Mouse (Mus musculus) thymus, postnatal 10 days (tissue): ENCODE measurements around the gene Zcchc13.
"Not testable (repeated sequence)": the region's sequence is repeated elsewhere in the genome, so short reads cannot be mapped to it uniquely, and the experiment has no call there.

Experiments
- DNase-seq, 2 experiments: peaks; one replicate each; pipeline ENCODE4 v3.0.0; 2021; ENCODE audit warnings: low spot score in 2 of 2

Gene Zcchc13

GRCm38 (mm10) chrX:103644301-103644700, 13.9 kb downstream of the Zcchc13 start:
- DNase-seq = no peak

GRCm38 (mm10) chrX:103652048-103652447, 21.7 kb downstream of the Zcchc13 start:
- no peak for DNase-seq

GRCm38 (mm10) chrX:103653021-103653420, 22.6 kb downstream of the Zcchc13 start:
- DNase-seq = no peak

GRCm38 (mm10) chrX:103658985-103659384, 28.6 kb downstream of the Zcchc13 start:
- DNase-seq = no peak

- DNase-seq = not testable (repeated sequence)
These were observed 34.1 kb downstream of the Zcchc13 start for GRCm38 (mm10) chrX:103664445-103664844.

- no peak for DNase-seq
These were observed 39.9 kb downstream of the Zcchc13 start for GRCm38 (mm10) chrX:103670245-103670644.

GRCm38 (mm10) chrX:103673761-103674160, 43.4 kb downstream of the Zcchc13 start:
- DNase-seq = no peak

- no peak for DNase-seq
These were observed 44.3 kb downstream of the Zcchc13 start for GRCm38 (mm10) chrX:103674674-103675073.
